Mouse (Mus musculus): ENCODE data around the gene Rapsn.

Rapsn gene

DNA sequence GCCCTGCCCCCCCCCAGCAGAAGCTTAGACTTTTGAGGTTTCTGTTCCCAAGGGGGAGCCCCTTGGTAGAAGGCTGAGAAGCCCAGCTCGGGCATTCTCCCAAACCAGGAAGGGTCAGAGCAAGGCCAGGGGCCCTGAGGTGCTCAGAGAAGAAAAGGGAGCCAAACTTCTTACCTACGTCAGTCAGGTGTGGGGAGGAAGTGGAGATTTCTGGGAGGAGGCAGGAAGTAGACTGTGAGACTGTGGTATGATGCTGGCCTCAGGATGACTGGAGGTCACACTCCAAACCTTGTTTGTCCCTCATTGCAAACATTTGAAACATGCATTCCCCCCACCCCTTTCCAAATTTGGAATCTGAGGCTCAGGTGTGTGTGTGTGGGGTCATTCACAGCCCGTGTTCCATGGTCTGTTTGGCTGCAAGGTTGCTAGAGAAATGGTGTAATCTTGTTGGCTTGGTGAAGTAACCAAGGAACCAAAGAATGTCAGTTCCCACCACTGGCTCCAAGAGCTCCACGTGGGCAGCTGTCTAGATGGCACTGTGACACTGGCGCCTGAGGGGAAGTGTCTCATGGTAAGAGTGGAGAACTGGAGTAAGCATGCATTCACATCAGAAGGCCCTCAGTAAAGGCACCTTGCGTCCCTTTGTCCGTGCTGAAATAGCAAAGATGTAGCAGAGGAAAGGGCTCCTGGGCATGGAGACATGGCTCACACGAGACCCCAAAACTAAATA is 45.5 kb downstream of the Rapsn start:
- no peak for DNase-seq (ENCODE audit: low spot score)

DNA sequence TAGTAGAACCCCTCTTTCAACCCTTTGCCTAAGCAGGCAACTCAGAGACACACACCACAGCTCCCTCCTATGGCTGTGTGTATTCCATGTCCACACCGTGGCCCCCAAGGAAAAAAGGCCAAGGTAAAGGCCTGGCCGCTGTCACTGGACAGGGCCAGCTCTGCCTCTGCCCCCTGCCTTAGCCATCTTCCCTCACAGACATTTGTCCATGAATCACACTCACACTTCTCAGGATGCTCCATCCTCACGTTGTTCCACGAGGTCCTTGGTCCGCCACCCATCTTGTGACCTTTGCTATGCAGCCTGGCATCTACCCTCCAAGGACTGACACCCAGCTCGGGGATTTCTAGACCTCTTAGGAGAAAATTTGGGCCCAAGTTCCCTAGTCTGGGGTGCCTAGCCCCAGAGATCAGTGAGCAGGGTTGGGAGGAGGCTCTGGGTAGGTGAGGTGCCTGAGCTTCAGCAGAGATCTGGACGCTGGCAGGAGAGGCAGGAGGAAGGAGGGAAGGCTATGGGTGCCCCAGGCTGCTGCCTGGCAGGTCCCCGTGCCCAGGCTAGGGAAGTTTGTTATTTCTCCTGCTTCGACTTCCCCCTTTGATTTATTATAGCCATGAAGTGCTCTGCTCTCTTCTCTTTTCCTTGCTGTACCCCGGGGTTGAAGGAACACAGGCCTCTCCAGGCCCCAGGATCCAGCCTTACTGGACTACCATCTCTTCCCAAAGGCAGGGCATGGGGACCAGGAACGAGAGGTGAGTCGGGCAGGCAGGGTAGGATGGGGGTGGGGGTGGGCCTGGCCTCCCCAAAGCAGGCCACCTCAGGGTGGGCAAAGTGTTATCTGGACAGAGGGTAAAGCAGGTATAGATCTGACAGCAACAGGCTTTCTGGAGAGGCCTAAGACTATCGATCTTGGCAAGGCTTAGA is 46.6 kb downstream of the Rapsn start, which contains the start of gene Spi1:
Gene Spi1 (plus strand): TSS at position 616 of the 921 bp plus-strand sequence.
- DNase-seq (ENCODE audit: low spot score), result no peak

DNA sequence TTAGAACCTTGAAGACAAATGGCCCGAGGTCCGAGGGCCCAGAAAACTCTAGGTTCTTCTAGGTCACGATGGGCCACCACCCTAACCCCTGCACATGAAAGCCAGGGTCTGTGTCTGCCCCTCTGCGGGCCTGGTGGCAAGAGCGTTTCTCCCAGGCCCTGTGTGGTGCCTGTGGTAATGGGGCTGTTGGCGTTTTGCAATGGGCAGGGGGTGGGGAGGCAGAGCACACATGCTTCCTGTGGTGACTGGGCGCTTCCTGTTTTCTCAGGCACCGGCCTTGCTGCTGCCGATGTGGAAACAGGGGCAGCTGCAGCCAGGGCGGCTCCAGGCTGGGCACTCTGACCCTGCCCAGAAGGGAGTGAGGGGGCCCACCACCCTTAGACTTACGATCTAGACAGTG is 47.4 kb downstream of the Rapsn start:
- DNase-seq (ENCODE audit: low spot score), result no peak

DNA sequence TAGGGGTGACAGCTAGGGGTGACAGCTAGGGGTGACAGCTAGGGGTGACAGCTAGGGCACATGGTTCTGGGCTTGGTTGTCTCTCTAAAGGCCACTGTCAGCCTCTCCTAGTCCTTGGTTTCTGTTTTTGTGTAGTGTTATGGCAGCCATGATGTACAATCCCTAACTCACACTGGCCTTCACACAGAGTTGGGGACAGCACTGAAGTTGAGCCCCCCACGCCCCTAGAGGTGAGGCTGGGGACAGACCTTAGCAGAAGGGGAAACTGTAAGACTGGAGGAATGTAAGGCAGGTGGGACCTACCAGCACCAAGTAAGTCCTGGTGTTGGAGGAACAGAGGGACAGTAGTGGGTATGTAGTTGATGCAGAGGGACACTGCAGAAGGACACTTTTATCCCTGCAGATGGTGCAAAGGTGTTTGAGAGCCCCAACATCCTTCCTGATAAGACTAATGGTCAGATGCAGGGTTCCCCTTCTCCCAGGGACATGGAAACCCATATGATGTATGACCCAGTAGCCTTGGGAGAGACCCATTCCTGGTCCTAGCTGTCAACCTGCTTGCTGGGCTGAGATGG is 48.0 kb downstream of the Rapsn start:
- DNase-seq (ENCODE audit: low spot score), result no peak

DNA sequence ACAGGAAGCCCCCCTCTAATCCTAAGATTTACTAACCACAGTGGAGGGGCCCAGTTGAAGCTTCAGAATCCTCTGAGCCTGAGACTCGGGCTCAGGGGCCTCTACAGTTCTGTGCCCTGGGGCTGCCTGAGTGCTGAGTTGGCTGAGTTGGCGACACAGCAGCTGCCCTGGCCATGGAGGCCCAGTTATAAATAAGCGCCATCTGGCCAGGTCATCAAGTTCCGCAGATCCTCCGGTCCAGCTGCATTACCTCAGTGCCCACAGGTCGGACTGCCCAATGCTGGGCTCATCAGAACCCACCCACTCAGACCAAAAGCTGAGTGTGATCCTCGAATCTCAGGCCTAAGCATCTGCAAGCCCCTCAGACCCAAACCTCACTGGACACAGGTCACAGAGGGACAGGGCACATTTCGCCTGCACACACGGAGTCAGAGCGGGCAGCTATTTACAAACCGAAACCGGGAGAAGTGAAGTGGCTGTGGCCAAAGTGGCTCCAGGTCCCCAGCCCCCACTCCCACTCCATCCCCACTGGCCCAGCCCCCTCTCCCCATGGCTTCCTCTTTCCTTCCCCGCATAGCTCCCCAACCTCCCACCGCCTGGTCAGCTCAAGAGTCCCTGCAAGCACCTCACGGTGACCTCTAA is 48.9 kb downstream of the Rapsn start:
- DNase-seq (ENCODE audit: low spot score), result no peak

DNA sequence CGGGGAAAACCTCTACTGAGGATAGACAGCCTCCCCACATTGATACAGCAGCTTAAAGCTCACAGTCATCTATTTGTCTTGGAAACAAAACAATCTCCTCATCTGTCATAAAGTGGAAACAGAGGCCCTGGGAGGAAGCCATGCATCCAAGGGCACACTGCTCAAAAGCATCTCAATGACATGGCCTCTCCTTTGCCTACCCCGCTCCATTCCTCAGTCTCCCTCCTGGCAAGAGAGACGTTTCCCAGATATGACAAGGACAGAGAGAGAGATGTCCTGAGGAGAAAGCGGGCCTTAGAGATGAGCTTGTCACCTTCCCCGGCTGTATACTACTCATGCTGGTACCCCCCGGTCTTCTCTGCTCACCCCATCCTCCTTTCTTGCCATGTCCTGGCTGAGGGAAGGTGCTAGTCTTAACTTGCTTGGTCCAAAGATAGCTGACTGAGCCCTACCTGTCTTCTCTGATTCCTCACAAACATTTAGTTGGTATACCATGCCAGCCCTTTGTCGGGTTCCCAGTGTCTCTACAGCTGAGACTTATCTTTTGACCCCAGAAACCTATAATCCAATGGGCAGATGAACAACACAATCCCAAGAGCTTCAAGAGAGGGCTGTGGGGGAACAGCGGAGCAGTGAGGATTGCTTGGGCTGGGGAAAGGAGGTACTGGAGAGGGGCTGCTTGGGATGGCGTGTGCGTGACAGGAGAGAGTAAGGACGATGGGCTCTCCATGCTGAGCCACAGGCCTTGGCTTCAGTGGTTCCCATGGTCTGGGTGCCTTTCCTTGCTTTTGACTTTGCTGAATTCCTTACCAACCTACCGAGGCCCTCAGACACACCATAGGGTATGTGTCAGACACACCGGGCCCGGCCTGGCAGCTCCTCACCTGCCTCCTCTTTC is 50.3 kb downstream of the Rapsn start:
- DNase-seq (ENCODE audit: low spot score), result no peak

DNA sequence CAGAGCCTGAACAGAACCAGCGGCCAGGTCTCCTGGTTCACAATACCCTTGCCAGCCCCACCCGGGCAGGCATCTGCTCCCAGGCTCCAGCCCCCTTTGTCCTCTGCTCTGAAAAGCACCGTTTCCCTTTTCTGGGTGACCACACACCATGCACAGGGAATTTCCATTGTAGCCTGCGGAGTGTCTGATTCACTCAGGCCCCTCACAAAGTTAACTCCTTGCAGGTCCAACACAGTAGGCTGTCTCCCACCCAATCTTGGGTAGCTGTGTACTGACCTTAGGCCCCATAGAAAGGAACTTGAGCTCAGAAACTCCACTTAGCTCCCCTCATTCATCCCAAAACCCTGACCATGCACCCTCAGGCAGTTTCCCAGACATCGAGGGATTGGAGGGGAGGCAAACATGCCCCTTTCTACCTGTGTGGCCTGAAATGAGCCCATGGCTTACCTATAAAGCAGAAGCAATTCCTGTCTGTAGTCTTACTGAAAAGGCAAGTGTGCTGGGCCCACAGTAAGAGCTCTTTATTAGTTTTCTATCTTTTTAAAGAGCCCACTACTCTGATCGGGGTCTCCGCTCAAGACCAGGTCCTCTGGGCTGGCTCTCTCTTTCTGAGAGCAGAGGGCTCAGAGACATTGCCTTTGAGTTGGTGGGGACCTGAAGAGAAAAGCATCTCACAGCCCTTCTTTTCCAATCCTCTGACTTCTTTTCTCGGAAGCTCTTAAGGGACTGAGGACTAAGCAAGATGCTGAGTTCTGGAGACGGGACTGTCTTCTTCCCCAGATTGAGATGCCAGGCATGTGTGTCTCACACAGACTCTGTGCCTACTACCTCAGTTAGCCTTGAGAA is 51.2 kb downstream of the Rapsn start:
- no peak for DNase-seq (ENCODE audit: low spot score)

DNA sequence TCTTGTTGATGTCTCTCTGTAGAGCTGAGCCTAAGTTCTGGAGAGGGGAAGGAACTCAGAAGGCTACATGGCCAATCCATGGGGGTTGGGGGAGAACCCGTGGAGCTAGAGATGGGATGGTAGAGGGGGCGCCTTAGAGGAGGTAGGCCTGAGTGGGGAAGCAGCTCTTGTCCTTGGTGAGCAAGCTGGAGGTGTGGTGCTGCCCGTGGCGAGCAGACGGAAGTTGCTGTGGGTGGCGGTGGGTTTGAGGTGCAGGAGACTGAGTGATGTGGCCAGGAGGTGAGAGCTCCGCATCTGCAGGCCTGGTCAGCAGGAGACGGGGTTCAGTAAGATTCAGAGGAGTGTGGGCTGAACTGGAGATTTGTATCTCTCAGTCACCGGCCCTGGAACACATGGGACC is 52.0 kb downstream of the Rapsn start:
- no peak for DNase-seq (ENCODE audit: low spot score)

DNA sequence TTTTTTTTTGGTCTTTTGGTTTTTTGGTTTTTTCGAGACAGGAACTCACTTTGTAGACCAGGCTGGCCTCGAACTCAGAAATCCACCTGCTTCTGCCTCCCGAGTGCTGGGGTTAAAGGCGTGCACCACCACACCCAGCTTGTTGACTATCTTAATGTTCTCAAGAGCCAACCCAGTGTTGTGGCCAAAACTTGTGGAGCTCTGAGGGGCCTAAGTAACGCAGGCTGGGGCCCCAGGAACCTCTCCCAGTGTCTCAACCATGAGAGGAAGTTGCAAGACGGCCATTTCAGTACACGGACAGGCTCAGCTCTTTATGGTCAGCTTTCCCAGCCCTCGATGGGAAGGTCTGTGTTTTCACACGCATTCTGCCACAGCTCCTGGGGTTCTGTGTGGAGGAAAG is 53.6 kb downstream of the Rapsn start:
- no peak for DNase-seq (ENCODE audit: low spot score)

DNA sequence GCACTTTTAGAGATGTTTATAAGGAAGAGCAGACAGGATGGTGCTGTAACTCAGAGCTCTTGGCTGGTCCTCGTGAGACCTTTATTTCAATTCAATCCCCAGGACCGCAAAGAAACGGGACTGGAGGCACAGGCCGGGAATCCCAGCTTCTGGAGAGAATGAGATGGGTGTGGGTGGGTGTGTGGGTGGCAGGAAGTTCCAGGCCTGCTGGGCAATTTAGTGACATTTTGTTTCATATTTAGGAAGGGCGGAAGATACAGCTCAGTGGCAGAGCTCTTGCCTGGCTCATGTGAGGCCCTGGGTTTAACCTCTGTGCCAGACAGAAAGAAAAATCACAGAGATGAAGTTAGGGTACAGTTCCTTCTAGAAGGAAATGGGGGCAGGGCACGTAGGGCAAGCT is 54.8 kb downstream of the Rapsn start:
- DNase-seq (ENCODE audit: low spot score), result no peak

DNA sequence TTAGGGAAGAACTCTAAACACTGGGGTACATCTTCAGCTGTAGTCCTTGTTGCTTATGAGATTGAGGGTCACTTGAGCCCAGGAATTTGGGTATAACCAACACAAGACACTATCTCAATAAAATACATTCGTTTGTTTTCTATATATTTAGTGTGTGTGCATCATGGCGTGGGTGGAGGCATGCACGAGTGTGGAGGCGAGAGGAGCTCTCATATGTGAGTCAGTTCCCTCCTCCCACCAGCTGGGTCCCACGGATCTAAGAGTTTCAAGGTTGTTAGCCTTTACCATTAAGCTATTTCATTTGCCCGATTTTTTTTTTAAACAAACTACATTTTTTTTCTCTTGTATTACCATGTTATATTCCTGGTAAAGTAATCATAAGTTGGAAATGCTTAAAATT is 55.4 kb downstream of the Rapsn start:
- no peak for DNase-seq (ENCODE audit: low spot score)

Measured in ovary, adult 18-20 months (tissue).